Mouse (Mus musculus) heart, postnatal 0 days (tissue): ENCODE results near the gene Grn.

ENCODE experiments used
- CTCF ChIP-seq: IDR thresholded peaks from 2 replicates; pipeline ENCODE4 v1.5.1; 2016; ENCODE audit warnings: antibody characterized with exemption, control low read depth, low read depth
- EP300 ChIP-seq: IDR thresholded peaks from 2 replicates; pipeline ENCODE4 v1.6.1; 2016; ENCODE audit warnings: antibody characterized with exemption, low read depth

DNA sequence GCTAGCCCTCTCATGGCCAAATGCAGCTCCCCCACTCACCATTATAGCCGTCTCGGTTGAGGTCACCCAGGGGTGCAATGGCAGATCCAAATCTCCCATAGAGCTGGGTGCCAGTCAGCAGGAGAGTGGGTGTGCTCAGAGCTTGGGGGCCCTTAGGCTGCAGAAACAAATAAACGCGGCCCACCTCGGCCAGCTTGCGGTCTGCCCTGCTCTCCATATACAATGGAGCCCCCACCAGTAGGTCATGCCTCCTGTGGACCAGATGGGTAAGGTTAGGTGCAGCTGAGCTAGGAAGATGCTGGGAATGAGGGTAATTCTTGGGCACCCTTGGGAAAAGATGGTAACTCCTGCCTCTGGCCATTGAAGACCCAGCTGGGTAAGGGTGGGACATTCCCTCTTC lies 34.8 kb downstream of the Grn start:
- TF ChIP-seq CTCF (no peak), EP300 (no peak)
